Mouse (Mus musculus): ENCODE measurements around the gene Slc25a38.
"Not testable (repeated sequence)": the region's sequence is repeated elsewhere in the genome, so short reads cannot be mapped to it uniquely, and the experiment has no call there.

The Slc25a38 gene

GRCm38 (mm10) chr9:120108953-120109352 is 1.2 kb upstream of the Slc25a38 start:
- DNase-seq: not testable (repeated sequence)

GRCm38 (mm10) chr9:120111156-120111945 is 1.2 kb downstream of the Slc25a38 start:
- no peak for DNase-seq

GRCm38 (mm10) chr9:120112472-120112871 is 2.3 kb downstream of the Slc25a38 start:
- DNase-seq: no peak

GRCm38 (mm10) chr9:120113456-120113855 is 3.3 kb downstream of the Slc25a38 start:
- DNase-seq: no peak

GRCm38 (mm10) chr9:120114051-120114788 is 4.0 kb downstream of the Slc25a38 start:
- no peak for DNase-seq

- no peak for DNase-seq
These were observed 4.6 kb downstream of the Slc25a38 start for GRCm38 (mm10) chr9:120114789-120115151.

GRCm38 (mm10) chr9:120115580-120115979 is 5.4 kb downstream of the Slc25a38 start:
- no peak for DNase-seq

GRCm38 (mm10) chr9:120116184-120116624 is 6.0 kb downstream of the Slc25a38 start:
- DNase-seq: no peak

- no peak for DNase-seq
These were observed 8.0 kb downstream of the Slc25a38 start for GRCm38 (mm10) chr9:120118212-120118611.

GRCm38 (mm10) chr9:120120503-120120902 is 10.3 kb downstream of the Slc25a38 start:
- DNase-seq: no peak

- no peak for DNase-seq
These were observed 16.7 kb downstream of the Slc25a38 start for GRCm38 (mm10) chr9:120126868-120127267.

- DNase-seq: peak; percentile 95
These were observed 17.5 kb downstream of the Slc25a38 start, which contains the start of gene Rpsa for GRCm38 (mm10) chr9:120127538-120128251. TSS of gene Rpsa (plus strand) at chr9:120127689.

- no peak for DNase-seq
These were observed 19.1 kb downstream of the Slc25a38 start for GRCm38 (mm10) chr9:120129276-120129675.

- no peak for DNase-seq
These were observed 21.7 kb downstream of the Slc25a38 start for GRCm38 (mm10) chr9:120131784-120132288.

GRCm38 (mm10) chr9:120132980-120133754 is 23.0 kb downstream of the Slc25a38 start:
- no peak for DNase-seq

- no peak for DNase-seq
These were observed 23.7 kb downstream of the Slc25a38 start for GRCm38 (mm10) chr9:120133755-120134475.

GRCm38 (mm10) chr9:120134529-120135160 is 24.5 kb downstream of the Slc25a38 start:
- no peak for DNase-seq

- no peak for DNase-seq
These were observed 25.3 kb downstream of the Slc25a38 start for GRCm38 (mm10) chr9:120135454-120135853.

- peak; percentile 70 for DNase-seq
These were observed 30.5 kb downstream of the Slc25a38 start for GRCm38 (mm10) chr9:120140652-120141051.

GRCm38 (mm10) chr9:120144474-120144873 is 34.3 kb downstream of the Slc25a38 start:
- no peak for DNase-seq

- no peak for DNase-seq
These were observed 39.2 kb downstream of the Slc25a38 start, which contains the start of gene Mobp for GRCm38 (mm10) chr9:120149222-120149828. TSS of gene Mobp (plus strand) at chr9:120149707.
